8 mouse cellular contexts compared by ENCODE assay signal in the genomic region with DNA sequence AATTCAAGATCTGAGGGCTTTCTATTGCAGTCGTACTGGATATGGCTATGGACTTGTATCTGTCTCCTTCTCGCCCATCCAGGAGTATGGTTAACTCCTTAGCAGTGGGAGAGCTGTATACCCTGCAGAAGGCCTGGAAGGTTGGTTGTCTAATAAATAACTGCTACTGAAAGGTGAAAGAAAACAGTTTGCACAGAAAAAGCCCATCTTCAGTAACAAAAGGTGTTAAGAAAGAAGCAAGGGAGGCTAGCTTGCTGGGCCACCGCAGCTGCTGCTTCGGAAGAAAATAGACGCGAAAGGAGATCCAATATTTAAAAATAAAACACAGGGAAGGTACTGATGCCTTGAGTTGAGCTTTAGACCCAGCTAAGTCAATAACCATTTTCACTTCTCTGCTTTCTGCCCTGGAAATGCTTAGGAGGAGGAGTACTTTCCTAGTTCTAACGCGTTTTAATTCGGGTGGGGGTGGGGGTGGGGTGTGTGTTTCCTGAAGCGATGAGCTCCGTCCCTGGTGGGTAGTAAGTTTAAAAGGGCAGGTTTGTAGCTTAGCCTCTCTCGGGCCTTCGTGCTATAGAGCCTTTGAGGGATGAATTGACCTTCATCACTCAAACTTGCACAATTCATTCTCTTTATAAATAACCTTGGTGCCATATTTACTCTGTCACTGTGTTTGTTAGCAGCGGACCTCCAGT. TPM values are rescaled to one million over a fixed set of nuclear protein-coding genes. Genes with fewer than 3 reads are reported as not detected.
DNase-seq lines count a peak whose midpoint lies in the region; ATAC-seq and TF ChIP-seq lines count a peak whose summit lies in the region.

No protein-coding gene starts in this region.

- peaks cover 8% of the 10 kb centered on the region for H3K4me1 ChIP-seq in heart, embryonic 16.5 days (ENCODE audit: control insufficient read depth, insufficient read depth, low read length)
- H3K4me1 ChIP-seq in liver, postnatal 0 days (ENCODE audit: insufficient read depth) = peaks cover 4% of the 10 kb centered on the region

- H3K4me3 ChIP-seq in heart, embryonic 16.5 days (ENCODE audit: low read length) = peak overlapping the region; percentile 84
- peak overlapping the region; percentile 83 for H3K4me3 ChIP-seq in liver, postnatal 0 days (ENCODE audit: low read depth, low read length)

- no peak for TF ChIP-seq EP300 in liver, postnatal 0 days (IDR thresholded peaks at IDR 0.05; ENCODE audit: low read depth)

- peak overlapping the region; percentile 89 for H3K4me2 ChIP-seq in heart, embryonic 16.5 days (ENCODE audit: low read depth, low read length)
- H3K4me2 ChIP-seq in liver, postnatal 0 days (ENCODE audit: low read depth, low read length) = peak overlapping the region; percentile 82

- no peak for ATAC-seq in heart, embryonic 16.5 days (replicated peaks; ENCODE audit: extremely low read depth, insufficient read depth, low FRiP score)
- ATAC-seq in liver, postnatal 0 days = peak; percentile 83

- intact Hi-C loops in left cerebral cortex, postnatal 25 days (cut with DNase I) = loop anchor here (2.0 kb wide), 1 partner anchor 40 kb away; a partner anchor contains a TSS

- no peak for TF ChIP-seq CTCF in liver, postnatal 0 days (IDR thresholded peaks at IDR 0.05; ENCODE audit: low read depth)

- H3K9ac ChIP-seq in heart, embryonic 16.5 days (ENCODE audit: low read length) = peak overlapping the region; percentile 83
- peak overlapping the region; percentile 80 for H3K9ac ChIP-seq in liver, postnatal 0 days (replicated peaks)

- DNase-seq in left cerebral cortex, postnatal 25 days (ENCODE audit: low spot score in 2 of 2) = peak; percentile 17 to 24
- no peak for DNase-seq in left cerebral cortex, adult 11 months (ENCODE audit: low spot score)
- peak; percentile 13 to 43 for DNase-seq in cerebellum, postnatal 10 days
- peak; percentile 23 for DNase-seq in liver, postnatal 0 days
- DNase-seq in right cerebral cortex, postnatal 36 days (ENCODE audit: low spot score in 2 of 2) = no peak
- no peak for DNase-seq in kidney, adult 9 months
- no peak for DNase-seq in gastrocnemius, postnatal 10 days

- no peaks in the 10 kb centered on the region for H3K36me3 ChIP-seq in heart, embryonic 16.5 days (ENCODE audit: control insufficient read depth, insufficient read depth)
- no peaks in the 10 kb centered on the region for H3K36me3 ChIP-seq in liver, postnatal 0 days (replicated peaks; ENCODE audit: insufficient read depth, low read length)

- WGBS in heart, embryonic 16.5 days = 20% methylated on average over 14 of the region's 14 CpGs
- WGBS in liver, postnatal 0 days (ENCODE audit: insufficient replicate concordance) = 19% methylated on average over 14 of the region's 14 CpGs

- H3K27ac ChIP-seq in heart, embryonic 16.5 days (ENCODE audit: low read length) = no peak overlapping the region; the same call in 1 of the 2 replicates
- H3K27ac ChIP-seq in liver, postnatal 0 days (ENCODE audit: low read depth) = peak overlapping the region; percentile 78

- H3K9me3 ChIP-seq in heart, embryonic 16.5 days (replicated peaks; ENCODE audit: control insufficient read depth, low read length) = no peaks in the 10 kb centered on the region
- no peaks in the 10 kb centered on the region for H3K9me3 ChIP-seq in liver, postnatal 0 days (ENCODE audit: low read length)

- H3K27me3 ChIP-seq in heart, embryonic 16.5 days (ENCODE audit: control insufficient read depth, insufficient read depth, low read length) = no peaks in the 10 kb centered on the region
- no peaks in the 10 kb centered on the region for H3K27me3 ChIP-seq in liver, postnatal 0 days (ENCODE audit: insufficient read depth, low read length)

RNA-seq across cellular contexts. Expression of a gene that starts 0.6 kb away (rescaled TPM):
- total RNA-seq in left cerebral cortex, postnatal 25 days (2021) = 10 to 100 TPM; 49.8 to 50.9 TPM
- 6.2 and 6.4 TPM in 2 replicates for polyA plus RNA-seq in heart, embryonic 16.5 days (2015; fragmentation: Nextera tagmentation; extraction: Ambion mirVana)
- 3.5 and 5.0 TPM in 2 replicates for polyA plus RNA-seq in liver, postnatal 0 days (2015; fragmentation: Nextera tagmentation; extraction: Ambion mirVana)
- total RNA-seq in gastrocnemius, postnatal 10 days (2021) = 10 to 100 TPM; 10.7 to 15.1 TPM

RNA-seq across cellular contexts. Expression of a gene that starts 0.7 kb away (rescaled TPM):
- 10 to 100 TPM; 21.0 to 21.3 TPM for total RNA-seq in left cerebral cortex, postnatal 25 days (2021)
- polyA plus RNA-seq in heart, embryonic 16.5 days (2015; fragmentation: Nextera tagmentation; extraction: Ambion mirVana) = 17.4 and 19.7 TPM in 2 replicates
- 16.6 and 19.2 TPM in 2 replicates for polyA plus RNA-seq in liver, postnatal 0 days (2015; fragmentation: Nextera tagmentation; extraction: Ambion mirVana)
- total RNA-seq in gastrocnemius, postnatal 10 days (2021) = 1 to 10 TPM; 8.2 to 9.0 TPM

RNA-seq across cellular contexts. Expression of a gene that starts 38.8 kb away (rescaled TPM):
- total RNA-seq in left cerebral cortex, postnatal 25 days (2021) = 10 to 100 TPM; 38.1 to 40.6 TPM
- polyA plus RNA-seq in heart, embryonic 16.5 days (2015; fragmentation: Nextera tagmentation; extraction: Ambion mirVana) = 24.6 and 29.2 TPM in 2 replicates
- polyA plus RNA-seq in liver, postnatal 0 days (2015; fragmentation: Nextera tagmentation; extraction: Ambion mirVana) = 12.7 and 13.9 TPM in 2 replicates
- 10 to 100 TPM; 11.3 to 12.1 TPM for total RNA-seq in gastrocnemius, postnatal 10 days (2021)

Comparison
In these comparisons a context has a peak if more than half of its experiments do, and no peak if none do; other contexts are left out.
1. DNase-seq: peak in left cerebral cortex, postnatal 25 days (2 of 2), cerebellum, postnatal 10 days (2 of 2) and liver, postnatal 0 days (single experiment); none in left cerebral cortex, adult 11 months (single experiment), right cerebral cortex, postnatal 36 days (0 of 2), kidney, adult 9 months (single experiment) and gastrocnemius, postnatal 10 days (single experiment).